Mouse (Mus musculus) T-helper 1 cell (primary cell): ENCODE results near the gene Golga2.

ENCODE experiments used
- in situ Hi-C: fragments of 300-600 bp; cut with MboI, MseI; formaldehyde crosslinking; loops from one replicate; pipeline ENCODE4 v1.15.1; 2025; ENCODE audit warnings: high pct_unique_total_duplicates

Gene Golga2

GRCm38 (mm10) chr2:32317791-32318417 lies 30.7 kb downstream of the Golga2 start:
- in situ Hi-C loops, result no loop called here

GRCm38 (mm10) chr2:32318709-32319585 lies 31.8 kb downstream of the Golga2 start:
- in situ Hi-C loops, result no loop called here

DNA sequence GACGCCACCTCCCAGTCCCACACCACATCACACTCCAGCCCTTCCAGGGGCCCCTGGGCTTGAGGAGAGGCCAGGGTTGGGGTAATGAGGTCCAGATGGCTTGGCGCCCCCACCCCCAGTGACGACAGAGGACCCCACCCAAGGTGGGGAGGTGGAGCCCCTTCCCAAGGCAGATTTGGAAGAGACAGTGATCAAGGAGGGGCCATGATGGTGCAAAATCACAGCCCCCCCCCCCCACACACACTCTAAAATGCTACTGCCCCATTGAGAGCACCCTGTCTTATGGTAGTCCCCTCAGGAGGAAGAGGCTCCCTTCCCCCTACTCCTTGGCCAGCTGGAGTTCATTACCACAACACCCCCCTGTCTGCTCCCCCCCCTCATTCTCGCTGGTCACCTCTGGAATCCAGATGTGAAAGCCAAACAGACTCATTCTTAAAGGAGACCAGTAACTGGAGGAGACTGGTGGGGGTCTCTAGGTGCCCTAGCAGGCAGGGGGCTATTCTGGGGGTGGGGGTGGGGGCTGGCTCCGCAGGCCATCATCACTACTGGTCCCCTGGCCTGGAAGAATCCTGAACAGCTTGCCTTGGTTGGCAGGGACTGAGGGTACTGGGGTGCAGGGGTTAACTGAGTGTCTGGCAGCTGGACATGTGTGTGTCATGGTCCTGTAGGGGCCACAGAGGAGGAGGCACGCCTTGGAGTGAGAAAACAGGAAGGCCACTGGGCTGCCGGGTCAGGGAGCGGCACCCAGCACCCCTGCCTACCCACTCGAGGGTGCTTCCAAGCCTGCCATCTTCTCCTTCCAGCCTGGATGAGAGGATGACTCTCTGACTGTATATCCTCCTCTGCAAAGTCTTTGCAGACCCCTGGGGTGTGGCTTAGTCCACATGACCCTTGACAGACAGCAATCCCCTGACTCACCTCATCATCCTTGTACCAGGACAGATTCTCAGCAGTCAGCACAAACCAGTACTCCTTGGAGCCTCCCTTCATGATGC lies 32.7 kb downstream of the Golga2 start:
- in situ Hi-C loops, result no loop called here

DNA sequence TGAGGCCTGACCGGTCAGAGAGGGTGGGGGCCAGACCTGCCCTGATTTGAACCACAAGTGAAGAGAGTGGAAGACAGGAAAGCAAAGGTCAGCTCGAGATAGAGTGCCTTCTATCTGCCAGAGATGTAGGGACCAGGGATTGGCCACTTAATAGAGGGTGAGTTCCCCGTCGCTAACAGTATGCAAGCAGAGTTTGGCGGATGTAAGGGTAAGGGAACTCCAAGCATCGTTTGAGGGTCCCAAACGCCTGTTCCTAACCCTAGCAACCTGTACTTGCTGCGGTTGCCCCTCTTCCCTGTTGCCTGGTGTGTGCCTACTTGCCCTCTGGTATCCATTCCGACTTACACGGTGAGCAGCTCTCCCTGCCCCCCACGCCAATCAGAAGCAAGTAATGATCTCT lies 33.5 kb downstream of the Golga2 start:
- in situ Hi-C loops, result no loop called here

DNA sequence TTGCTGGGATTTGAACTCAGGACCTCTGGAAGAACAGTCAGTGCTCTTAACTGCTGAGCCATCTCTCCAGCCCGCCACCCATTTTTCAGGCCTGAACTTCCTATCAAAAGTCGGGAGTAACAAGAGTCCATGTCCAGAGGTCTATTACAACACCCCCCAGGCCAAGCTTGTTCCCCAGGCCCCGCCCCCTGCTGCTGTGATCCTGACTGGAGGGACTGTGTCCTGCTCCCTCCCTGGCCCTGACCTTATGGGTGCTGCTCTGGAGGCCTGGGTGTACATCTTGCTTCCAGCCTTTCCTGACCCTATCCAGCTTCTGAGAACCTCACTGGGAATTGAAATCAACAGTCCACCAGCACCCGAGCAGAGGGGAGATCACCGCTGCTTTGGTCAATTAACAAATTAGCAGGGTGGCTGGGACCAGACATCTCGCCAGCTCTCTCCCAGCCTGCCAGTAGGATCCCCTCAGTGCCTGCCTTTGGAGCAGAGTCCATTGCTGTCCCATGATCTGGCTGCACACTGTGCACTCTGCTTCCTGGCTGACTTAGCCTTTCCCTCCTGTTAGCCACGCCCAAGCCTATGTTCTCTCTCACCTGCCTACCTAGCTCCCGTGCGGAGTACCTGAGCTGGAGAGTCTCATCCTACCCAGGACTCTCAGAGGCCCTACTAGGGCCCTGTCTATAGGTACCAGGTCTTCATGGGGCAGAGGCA lies 34.6 kb downstream of the Golga2 start:
- in situ Hi-C loops, result no loop called here

GRCm38 (mm10) chr2:32322754-32323741 lies 35.9 kb downstream of the Golga2 start:
- in situ Hi-C loops, result no loop called here

- in situ Hi-C loops, result no loop called here
Observed at GRCm38 (mm10) chr2:32324322-32324721, 37.1 kb downstream of the Golga2 start.

GRCm38 (mm10) chr2:32325342-32325741 lies 38.2 kb downstream of the Golga2 start:
- in situ Hi-C loops, result no loop called here

GRCm38 (mm10) chr2:32327200-32327599 lies 40.0 kb downstream of the Golga2 start:
- in situ Hi-C loops, result no loop called here

DNA sequence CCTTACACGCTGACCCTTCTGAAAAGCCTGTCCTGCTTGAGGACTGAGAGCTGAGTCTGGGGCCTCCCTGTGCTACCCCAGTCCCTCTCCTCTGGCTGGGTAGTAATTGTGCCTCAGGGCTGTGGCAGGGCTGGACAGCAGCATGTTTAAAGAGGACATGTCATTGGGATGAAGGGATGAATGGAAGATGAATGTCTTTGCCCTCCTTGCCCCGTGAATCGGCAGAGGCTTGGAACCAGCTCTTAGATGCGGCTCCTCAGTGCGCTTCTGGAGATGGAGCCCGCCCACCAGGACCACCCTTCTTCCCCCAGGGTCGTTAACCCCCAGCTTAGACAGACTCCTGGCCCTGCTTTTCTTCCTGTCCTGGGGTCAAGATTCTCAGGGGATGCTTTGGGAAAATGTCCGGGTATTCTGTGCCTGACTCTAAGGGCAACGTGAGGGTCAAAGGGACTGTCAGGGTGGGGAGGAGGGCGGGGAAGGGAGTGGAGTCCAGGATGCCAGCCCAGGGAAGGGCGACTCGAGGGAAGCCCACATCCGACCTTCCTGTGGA lies 41.8 kb downstream of the Golga2 start:
- in situ Hi-C loops, result no loop called here

DNA sequence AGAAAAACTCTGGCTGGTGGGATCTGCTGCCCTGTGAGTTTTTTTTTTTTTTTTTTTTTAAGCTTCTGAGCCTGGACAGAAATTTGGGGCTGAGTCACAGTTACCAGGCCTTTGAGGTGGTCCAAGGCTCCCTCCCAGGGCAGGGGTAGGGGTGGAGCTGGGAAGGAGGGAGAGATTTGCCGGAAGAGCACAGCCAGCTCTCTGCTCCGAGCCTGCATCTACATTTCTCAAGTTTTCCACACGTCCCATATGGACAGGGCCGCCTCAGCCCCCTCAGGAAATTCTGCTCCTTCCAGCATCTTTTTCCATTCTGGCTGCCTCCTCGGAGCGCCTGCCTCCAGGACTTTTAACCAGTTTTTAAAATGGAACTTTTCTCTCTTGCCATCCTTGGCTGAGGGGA lies 42.3 kb downstream of the Golga2 start:
- in situ Hi-C loops, result no loop called here

DNA sequence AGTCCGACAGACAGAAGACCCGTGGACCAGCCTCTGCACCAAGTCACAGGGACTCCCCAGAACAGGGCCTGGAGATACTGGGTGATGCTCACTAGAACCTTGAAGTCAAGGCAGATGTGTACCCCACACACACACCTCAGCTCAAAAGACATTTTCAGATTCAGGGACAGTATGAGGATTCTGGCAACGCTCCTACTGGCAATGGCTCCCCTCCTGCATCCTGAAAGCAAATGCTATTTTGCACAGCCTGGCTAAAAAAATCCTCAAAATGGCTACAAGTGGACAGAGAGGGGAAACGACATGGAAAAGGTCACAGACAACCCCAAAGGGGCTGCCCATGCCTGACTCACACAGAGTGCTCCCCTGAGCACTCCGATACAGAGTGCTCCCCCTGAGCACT lies 45.0 kb downstream of the Golga2 start:
- in situ Hi-C loops, result no loop called here

- in situ Hi-C loops, result no loop called here
Observed at GRCm38 (mm10) chr2:32335888-32336287, 48.7 kb downstream of the Golga2 start.

DNA sequence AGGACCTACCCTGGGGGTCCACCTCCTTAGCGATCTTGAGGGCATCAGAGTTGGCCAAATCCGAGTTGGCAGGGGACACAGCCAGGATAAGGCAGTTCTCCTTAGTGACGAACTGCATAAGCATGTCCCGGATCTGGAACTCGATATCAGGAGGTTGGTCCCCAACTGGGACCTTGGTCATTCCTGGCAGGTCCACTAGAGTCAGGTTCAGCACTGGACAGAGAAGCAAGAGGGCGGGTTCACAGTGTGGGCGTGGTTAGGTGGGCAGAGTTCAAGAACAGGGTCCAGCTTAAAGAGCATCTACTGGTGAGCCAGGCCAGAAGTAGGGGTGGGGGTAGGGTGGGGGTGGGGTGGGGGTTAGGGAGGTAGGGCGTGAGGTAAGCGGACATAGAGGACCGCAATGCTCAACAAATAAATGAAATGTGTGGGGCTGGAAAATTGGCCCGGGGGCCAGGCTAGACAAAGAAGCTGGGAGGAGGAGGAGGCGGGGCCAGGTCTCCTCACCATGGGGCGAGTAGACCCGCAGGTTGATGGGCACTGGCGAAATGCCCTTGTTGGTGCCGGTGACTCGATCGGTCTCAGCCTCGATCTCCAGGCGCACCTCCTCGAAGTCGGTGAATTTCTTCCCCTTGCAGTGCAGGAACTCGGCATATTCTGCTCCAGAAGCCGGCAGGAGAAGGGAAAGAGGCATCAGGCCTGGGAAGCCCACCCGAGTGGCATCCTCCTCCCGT lies 52.9 kb downstream of the Golga2 start:
- in situ Hi-C loops, result no loop called here

DNA sequence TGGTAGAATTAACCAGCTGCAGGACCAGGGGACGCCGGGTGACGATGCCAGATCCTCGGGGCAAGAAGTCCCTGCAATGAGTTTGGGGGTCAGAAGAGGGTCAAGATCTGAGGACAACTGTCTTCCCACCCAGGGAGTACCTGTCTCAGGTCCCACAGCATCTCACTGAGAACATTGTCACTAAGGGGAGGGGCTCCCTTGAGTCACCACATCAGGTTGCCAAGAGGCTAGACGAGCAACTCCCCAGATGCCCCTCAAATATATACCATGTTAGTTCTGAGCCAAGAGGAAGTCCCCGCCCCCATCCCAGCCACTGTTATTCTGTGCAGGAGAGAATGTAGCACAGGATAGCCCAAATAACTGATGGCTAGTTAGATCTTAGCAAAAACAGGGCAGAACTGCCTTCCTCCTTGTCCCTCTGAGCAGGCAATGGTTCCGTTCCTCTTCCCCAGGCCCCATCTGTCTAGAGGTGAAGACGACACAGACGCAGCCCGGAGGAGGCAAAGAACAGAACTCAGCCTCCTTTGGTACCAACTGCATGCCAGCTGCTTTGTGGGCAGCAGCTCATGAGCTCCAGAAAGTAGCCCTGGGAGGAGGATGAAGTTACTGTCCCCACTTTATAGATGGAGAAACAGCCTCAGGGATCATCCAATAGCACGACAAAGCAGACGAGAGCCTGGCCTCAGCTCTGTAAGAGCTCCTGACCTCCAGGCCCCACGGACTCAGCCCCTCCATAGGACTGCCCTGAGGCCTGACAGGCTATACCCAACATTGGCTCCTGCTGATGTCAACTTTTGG lies 53.9 kb downstream of the Golga2 start:
- in situ Hi-C loops, result no loop called here

DNA sequence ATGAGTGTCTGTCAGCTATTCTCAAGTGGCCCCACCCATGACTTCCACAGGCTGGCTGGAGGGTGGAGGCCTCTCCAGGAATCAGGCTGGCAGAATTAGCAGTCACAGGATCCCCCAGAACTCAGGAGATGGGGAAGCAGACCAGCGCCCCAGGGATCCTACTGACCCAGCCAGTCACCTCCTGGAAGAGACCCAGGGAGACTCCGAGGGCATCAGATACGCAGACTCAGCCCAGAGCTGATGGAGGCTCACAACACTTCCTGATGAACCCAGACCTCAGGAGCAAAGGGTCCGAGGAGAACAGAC lies 54.4 kb downstream of the Golga2 start:
- in situ Hi-C loops, result no loop called here

DNA sequence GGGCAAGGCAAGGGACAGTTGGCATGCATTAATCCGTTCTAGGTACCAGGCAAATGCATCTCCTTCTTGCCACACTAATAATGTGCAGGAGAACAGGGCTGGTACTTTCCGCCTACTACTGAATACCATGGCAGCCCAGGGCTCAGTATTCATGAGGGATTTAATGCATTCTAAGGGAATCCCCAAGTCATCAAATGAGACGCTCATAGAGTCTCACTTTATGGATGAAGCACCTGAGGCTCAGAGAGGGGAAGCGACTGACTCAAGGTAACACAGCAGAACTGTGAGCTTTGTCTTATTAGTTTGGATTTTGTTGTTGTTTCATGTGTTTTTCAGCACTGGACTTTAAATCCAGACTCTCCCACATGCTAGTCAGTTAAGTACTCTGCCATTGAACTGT lies 54.9 kb downstream of the Golga2 start:
- in situ Hi-C loops, result no loop called here

- in situ Hi-C loops, result no loop called here
Observed at GRCm38 (mm10) chr2:32342539-32343350, 55.6 kb downstream of the Golga2 start.
